Mouse (Mus musculus): ENCODE measurements around the gene Gm18336.
"Not testable (repeated sequence)": the region's sequence is repeated elsewhere in the genome, so short reads cannot be mapped to it uniquely, and the experiment has no call there.

The Gm18336 gene

GRCm38 (mm10) chrX:73398636-73399035 lies at the start of gene Gm18336:
Gene Gm18336 (minus strand): TSS chrX:73398736.
- DNase-seq (ENCODE audit: low read depth, low spot score), result not testable (repeated sequence)

DNA sequence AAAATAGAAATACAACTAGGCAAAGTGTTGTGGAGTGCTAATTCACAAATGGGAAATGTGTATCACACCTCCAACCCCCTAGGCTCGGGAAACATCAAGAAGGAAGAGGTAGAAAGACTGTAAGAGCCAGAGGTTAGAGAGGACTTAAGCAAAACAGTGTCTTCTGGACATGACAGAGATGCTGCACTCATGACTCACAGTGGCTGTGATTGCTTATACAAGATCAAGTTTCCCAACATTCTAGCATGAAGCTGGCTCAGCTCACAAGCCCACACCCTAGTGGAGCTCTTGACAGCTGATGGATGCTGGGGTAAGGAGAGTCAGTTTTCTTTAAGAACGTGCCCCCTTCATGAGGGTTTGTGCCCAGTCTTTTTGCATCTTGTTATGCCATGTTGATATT lies 42.9 kb upstream of the Gm18336 start:
- no peak for DNase-seq (ENCODE audit: low read depth, low spot score)

GRCm38 (mm10) chrX:73435252-73435651 lies 36.7 kb upstream of the Gm18336 start, which contains the start of gene Trex2:
Gene Trex2 (minus strand): TSS chrX:73435344.
- no peak for DNase-seq (ENCODE audit: low read depth, low spot score)

GRCm38 (mm10) chrX:73432850-73433249 lies 34.3 kb upstream of the Gm18336 start:
- no peak for DNase-seq (ENCODE audit: low read depth, low spot score)

DNA sequence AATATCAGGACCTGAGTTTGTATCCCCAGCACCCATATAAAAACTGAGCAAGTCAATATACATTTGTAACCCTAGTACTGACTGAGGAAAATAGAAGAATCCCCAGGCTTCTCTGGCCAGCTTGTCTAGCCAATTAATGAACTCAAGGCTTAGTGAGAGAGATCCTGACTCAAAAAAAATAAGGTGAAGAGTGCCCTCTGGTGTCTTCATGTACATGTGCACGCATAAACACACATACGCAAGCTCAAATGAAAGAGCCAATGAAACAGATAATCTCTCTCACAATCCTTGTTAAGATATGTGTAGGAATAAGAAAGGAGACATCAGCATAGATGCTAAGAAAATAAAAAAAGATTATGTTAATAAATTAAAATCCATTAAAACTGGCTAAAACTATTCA lies 31.5 kb upstream of the Gm18336 start:
- DNase-seq (ENCODE audit: low read depth, low spot score), result peak; percentile 25

DNA sequence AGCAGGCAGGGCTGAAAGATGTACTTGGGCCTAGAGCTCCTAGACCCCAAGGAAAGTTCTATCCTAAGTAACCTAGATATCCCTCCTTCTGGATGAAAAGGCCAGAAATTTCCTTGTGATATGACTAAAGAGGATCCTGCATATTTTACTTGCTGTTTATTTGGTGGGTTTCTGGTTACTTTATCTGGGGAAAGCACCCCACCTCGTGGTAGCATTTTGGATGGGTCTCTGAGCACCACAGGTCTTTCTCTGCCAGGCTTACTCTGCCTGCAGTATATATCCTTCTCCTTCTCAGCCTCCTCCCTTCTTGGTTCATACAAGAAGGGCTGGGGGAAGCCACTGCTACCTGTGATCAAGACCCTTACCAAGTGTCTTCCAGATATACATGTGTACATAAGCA lies 14.2 kb upstream of the Gm18336 start:
- no peak for DNase-seq (ENCODE audit: low read depth, low spot score)

DNA sequence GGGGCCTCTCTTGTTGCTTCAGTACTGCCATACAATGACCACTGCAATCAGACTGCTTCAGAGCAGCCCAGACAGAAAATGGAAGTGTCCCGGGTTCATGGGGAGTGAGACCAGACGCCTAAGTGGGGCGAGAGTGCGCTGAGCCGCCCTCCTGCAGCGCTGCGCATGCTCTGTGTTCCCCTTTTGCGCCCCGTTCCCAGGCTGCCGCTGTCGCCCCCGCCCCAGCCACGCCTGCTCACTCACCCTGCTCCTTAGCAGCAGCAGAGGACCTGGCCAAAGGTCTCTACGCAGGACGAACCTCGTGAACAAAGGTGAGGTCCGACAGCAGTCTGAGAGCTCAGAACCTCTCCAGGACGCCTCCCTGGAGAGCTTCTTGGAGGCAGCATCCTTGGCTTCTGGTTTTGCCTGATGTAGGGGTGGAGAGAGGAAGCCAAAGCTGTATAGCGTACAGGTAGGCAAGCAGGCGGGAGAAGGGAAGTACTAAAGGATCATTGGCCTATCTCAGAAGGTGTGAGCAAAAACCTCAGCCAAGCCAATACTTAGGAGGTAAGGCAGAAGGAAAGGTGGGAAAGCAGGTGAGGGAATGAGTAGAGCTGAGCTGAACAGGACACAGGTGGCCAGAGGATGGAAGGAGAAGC lies 12.5 kb upstream of the Gm18336 start, which contains the start of gene Zfp92:
Gene Zfp92 (plus strand): TSS at position 217 of the 638 bp plus-strand sequence.
- DNase-seq (ENCODE audit: low read depth, low spot score), result peak; percentile 6

DNA sequence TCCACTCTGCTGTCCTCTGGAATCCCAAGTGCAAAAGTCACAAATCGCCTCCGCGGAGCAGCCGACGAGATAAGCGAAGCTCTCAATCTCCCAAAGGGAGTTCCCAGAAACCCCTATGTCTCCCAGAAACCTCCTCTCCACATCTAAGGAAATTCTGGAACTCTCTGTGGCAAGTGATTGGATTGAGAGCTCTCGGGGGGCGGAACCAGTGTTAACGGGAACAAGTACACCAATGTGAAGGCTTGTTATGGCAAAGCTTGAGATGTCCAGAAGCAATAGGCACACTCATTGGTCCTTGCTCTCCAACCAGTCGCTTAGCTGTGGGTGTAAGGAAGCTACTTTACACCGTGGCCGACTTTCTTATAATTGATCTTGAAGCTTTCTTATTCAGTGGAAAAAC lies 3.1 kb upstream of the Gm18336 start:
- DNase-seq (ENCODE audit: low read depth, low spot score), result no peak

- no peak for DNase-seq (ENCODE audit: low read depth, low spot score)
Measured at GRCm38 (mm10) chrX:73400951-73401350, 2.4 kb upstream of the Gm18336 start.

- no peak for DNase-seq (ENCODE audit: low read depth, low spot score)
Measured at GRCm38 (mm10) chrX:73396446-73396845, 2.1 kb downstream of the Gm18336 start.

- no peak for DNase-seq (ENCODE audit: low read depth, low spot score)
Measured at GRCm38 (mm10) chrX:73391481-73391880, 7.1 kb downstream of the Gm18336 start.

GRCm38 (mm10) chrX:73384924-73385323 lies 13.6 kb downstream of the Gm18336 start:
- DNase-seq (ENCODE audit: low read depth, low spot score), result no peak

DNA sequence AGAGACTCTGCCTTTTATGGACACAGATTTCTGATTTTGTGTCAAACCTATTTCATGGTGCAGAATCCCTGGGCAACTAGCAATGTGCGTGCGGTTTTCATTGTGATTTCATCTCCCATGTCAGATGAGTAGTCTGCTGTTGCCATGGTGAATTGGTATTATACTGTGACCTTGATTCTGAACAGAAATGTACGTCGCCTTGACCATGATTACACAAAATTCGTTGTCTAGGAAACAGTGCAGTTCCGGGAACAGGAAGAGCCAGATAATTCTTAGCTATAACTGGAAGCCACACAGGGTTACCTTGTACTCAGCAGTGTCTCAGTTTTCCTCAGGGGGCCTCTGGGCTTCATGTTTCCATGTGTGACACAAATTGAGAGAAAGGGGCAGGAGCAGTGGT lies 14.1 kb downstream of the Gm18336 start:
- no peak for DNase-seq (ENCODE audit: low read depth, low spot score)

DNA sequence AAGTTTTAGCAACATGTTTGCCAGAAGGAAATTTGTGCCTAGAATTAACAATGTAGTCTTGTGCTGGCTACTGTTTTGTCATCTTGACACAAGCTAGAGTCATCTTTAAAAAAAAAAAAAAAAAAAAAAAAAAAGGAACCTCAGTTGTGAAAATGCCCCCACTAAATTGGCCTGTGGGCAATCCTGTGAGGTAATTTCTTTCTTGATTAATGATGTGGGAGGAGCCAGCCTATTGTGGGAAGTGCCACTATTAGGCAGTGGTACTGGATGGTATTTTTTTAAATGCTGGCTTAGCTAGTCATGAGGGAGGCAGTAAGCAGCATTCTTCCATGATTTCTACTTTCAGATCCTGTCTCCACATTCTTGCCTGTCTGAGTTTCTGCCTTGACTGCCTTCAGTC lies 35.2 kb downstream of the Gm18336 start:
- DNase-seq (ENCODE audit: low read depth, low spot score), result no peak

DNA sequence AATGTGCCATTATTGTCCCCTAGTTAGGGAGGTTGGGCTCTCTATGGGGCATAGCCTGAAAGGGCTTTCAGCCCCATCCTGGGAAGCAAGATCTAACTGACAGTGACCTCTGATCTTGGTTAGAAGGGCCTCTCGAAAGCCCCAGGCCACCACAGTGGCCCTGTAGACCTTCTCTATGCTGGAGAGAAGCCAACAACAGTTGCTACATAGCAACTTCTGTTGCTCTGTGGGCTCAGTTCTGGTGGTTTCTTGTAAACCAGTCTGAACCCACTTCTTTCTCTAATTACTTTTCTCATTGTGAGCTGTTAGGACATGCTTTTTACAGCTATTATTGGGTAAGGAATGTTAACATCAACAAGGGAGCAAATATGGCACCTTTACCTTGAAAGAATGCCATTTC lies 41.8 kb downstream of the Gm18336 start:
- no peak for DNase-seq (ENCODE audit: low read depth, low spot score)

- DNase-seq (ENCODE audit: low read depth, low spot score), result no peak
Measured at GRCm38 (mm10) chrX:73356163-73356562, 42.4 kb downstream of the Gm18336 start.

All from CD4-positive helper T cell, adult 2 months (primary cell).